11 mouse cellular contexts compared by ENCODE assay signal in genomic region chr13:52528786-52529185, GRCm38 (mm10). TPM values are rescaled to one million over a fixed set of nuclear protein-coding genes. Genes with fewer than 3 reads are reported as not detected.
DNase-seq lines count a peak whose midpoint lies in the region; ATAC-seq and TF ChIP-seq lines count a peak whose summit lies in the region.
"Had no signal": no experiment of that assay in that cellular context is flagged by ENCODE, and none has a peak within 500 bp of the region (broad histone marks: within the 10 kb centered on the region; RNA-seq: fewer than 3 reads in every experiment).

No protein-coding gene starts in this region.

- H3K9me3 ChIP-seq in lung, embryonic 14.5 days (ENCODE audit: low read depth, low read length), result peaks cover 4% of the 10 kb centered on the region; the same call in 1 of the 2 replicates
- H3K9me3 ChIP-seq in embryonic facial prominence, embryonic 14.5 days (ENCODE audit: control insufficient read depth, low read length), result no peaks in the 10 kb centered on the region
- H3K9me3 ChIP-seq in neural tube, embryonic 14.5 days (ENCODE audit: control insufficient read depth, low read length), result no peaks in the 10 kb centered on the region
- H3K9me3 ChIP-seq: limb, embryonic 13.5 days had no signal

- H3K4me1 ChIP-seq in lung, embryonic 14.5 days (ENCODE audit: insufficient read depth), result no peaks in the 10 kb centered on the region
- H3K4me1 ChIP-seq in embryonic facial prominence, embryonic 14.5 days (ENCODE audit: control insufficient read depth, insufficient read depth, low read length), result 0 out of 2 replicates have a peak, but pooled peaks cover 4% of the 10 kb centered on the region
- H3K4me1 ChIP-seq in neural tube, embryonic 14.5 days (ENCODE audit: control insufficient read depth, insufficient read depth, low read length), result no peaks in the 10 kb centered on the region

- no peak overlapping the region for H3K9ac ChIP-seq in lung, embryonic 14.5 days
- no peak overlapping the region for H3K9ac ChIP-seq in embryonic facial prominence, embryonic 14.5 days (ENCODE audit: low read depth, low read length)
- H3K9ac ChIP-seq in neural tube, embryonic 14.5 days (replicated peaks; ENCODE audit: low read depth, low read length), result no peak overlapping the region; the same call in 1 of the 2 replicates
- H3K9ac ChIP-seq: limb, embryonic 13.5 days had no signal

- DNase-seq in frontal cortex, adult 2 months (ENCODE audit: extremely low spot score in 1 of 2, low spot score in 1 of 2), result no peak
- no peak for DNase-seq in lung, embryonic 14.5 days
- DNase-seq in lung, postnatal 25 days (ENCODE audit: low spot score), result no peak
- DNase-seq in embryonic facial prominence, embryonic 14.5 days (ENCODE audit: low spot score), result no peak
- DNase-seq in gastrocnemius, adult 8-10 months (ENCODE audit: low spot score in 2 of 2), result no peak
- no peak for DNase-seq in liver
- DNase-seq: lung, postnatal 4 days; thymus, adult 18-20 months had no signal

- 59% methylated on average over 9 of the region's 9 CpGs for WGBS in lung, embryonic 14.5 days
- WGBS in embryonic facial prominence, embryonic 14.5 days, result 42% methylated on average over 9 of the region's 9 CpGs
- WGBS in neural tube, embryonic 14.5 days, result 72% methylated on average over 9 of the region's 9 CpGs

- 0 out of 2 replicates have a peak, but pooled peaks have one; percentile 10 for ATAC-seq in frontal cortex, adult (ENCODE audit: low TSS enrichment)
- no peak for ATAC-seq in lung, embryonic 14.5 days (ENCODE audit: insufficient read depth)
- no peak for ATAC-seq in embryonic facial prominence, embryonic 14.5 days (ENCODE audit: low read depth)
- no peak for ATAC-seq in neural tube, embryonic 14.5 days (ENCODE audit: low read depth)

- peaks cover 22% of the 10 kb centered on the region for H3K27me3 ChIP-seq in lung, embryonic 14.5 days (ENCODE audit: insufficient read depth, low read length)
- H3K27me3 ChIP-seq in embryonic facial prominence, embryonic 14.5 days (replicated peaks; ENCODE audit: control insufficient read depth, insufficient read depth, low read length), result peaks cover 17% of the 10 kb centered on the region
- no peaks in the 10 kb centered on the region for H3K27me3 ChIP-seq in neural tube, embryonic 14.5 days (ENCODE audit: control insufficient read depth, insufficient read depth, low read length)

- H3K27ac ChIP-seq in lung, embryonic 14.5 days (ENCODE audit: low read depth), result no peak overlapping the region
- no peak overlapping the region for H3K27ac ChIP-seq in embryonic facial prominence, embryonic 14.5 days (replicated peaks; ENCODE audit: low read depth, low read length)
- no peak overlapping the region for H3K27ac ChIP-seq in neural tube, embryonic 14.5 days (ENCODE audit: low read depth, low read length)
- H3K27ac ChIP-seq: limb, embryonic 13.5 days had no signal

- no peak overlapping the region for H3K4me3 ChIP-seq in lung, embryonic 14.5 days (ENCODE audit: low read depth, low read length)
- no peak overlapping the region for H3K4me3 ChIP-seq in embryonic facial prominence, embryonic 14.5 days (ENCODE audit: low read depth, low read length)
- H3K4me3 ChIP-seq in neural tube, embryonic 14.5 days (ENCODE audit: low read depth, low read length), result peak overlapping the region; percentile 44

- no peaks in the 10 kb centered on the region for H3K36me3 ChIP-seq in lung, embryonic 14.5 days (ENCODE audit: insufficient read depth)
- no peaks in the 10 kb centered on the region for H3K36me3 ChIP-seq in embryonic facial prominence, embryonic 14.5 days (ENCODE audit: control insufficient read depth, insufficient read depth, low read length)
- no peaks in the 10 kb centered on the region for H3K36me3 ChIP-seq in neural tube, embryonic 14.5 days (ENCODE audit: control insufficient read depth, insufficient read depth, low read length)
- H3K36me3 ChIP-seq: limb, embryonic 13.5 days had no signal

- TF ChIP-seq CTCF in lung, embryonic 14.5 days (IDR thresholded peaks at IDR 0.05; ENCODE audit: low read depth), result no peak

- 0 out of 2 replicates have a peak overlapping the region, but pooled peaks have one; percentile 20 for H3K4me2 ChIP-seq in lung, embryonic 14.5 days
- peak overlapping the region; percentile 96; the same call in 1 of the 2 replicates for H3K4me2 ChIP-seq in embryonic facial prominence, embryonic 14.5 days (ENCODE audit: low read depth, low read length)
- H3K4me2 ChIP-seq in neural tube, embryonic 14.5 days (ENCODE audit: low read depth, low read length), result peak overlapping the region; percentile 82

RNA-seq across cellular contexts. Expression of gene Diras2, which starts 2.3 kb away (rescaled TPM):
- 126 and 129 TPM in 2 replicates for polyA plus RNA-seq in frontal cortex, adult 2 months (2012; rRNA removed)
- polyA plus RNA-seq in lung, embryonic 14.5 days (2014; fragmentation: Nextera tagmentation; extraction: Ambion mirVana), result 0.14 and 0.20 TPM in 2 replicates
- 0.67 and 0.80 TPM in 2 replicates for polyA plus RNA-seq in embryonic facial prominence, embryonic 14.5 days (2014; fragmentation: Nextera tagmentation; extraction: Ambion mirVana)
- 5.5 and 5.7 TPM in 2 replicates for polyA plus RNA-seq in neural tube, embryonic 14.5 days (2014; fragmentation: Nextera tagmentation; extraction: Ambion mirVana)
- under 1 TPM; 0.07 to 0.13 (median 0.10) TPM for total RNA-seq in gastrocnemius, adult 8-10 months (2022)

RNA-seq across cellular contexts. Expression of gene Syk, which starts 54.2 kb away (rescaled TPM):
- polyA plus RNA-seq in frontal cortex, adult 2 months (2012; rRNA removed), result 2.6 and 3.3 TPM in 2 replicates
- 6.0 and 6.6 TPM in 2 replicates for polyA plus RNA-seq in lung, embryonic 14.5 days (2014; fragmentation: Nextera tagmentation; extraction: Ambion mirVana)
- 3.2 and 3.5 TPM in 2 replicates for polyA plus RNA-seq in embryonic facial prominence, embryonic 14.5 days (2014; fragmentation: Nextera tagmentation; extraction: Ambion mirVana)
- 1.2 and 1.8 TPM in 2 replicates for polyA plus RNA-seq in neural tube, embryonic 14.5 days (2014; fragmentation: Nextera tagmentation; extraction: Ambion mirVana)
- total RNA-seq in gastrocnemius, adult 8-10 months (2022), result 1 to 10 TPM in 3 of 4 experiments, under 1 TPM in 1; 0.46 to 1.6 (median 1.3) TPM

Comparison
In these comparisons a context has a peak if more than half of its experiments do, and no peak if none do; other contexts are left out.
1. H3K4me2 ChIP-seq: peak in every context shown above with its lines; median percentile 96 in embryonic facial prominence, embryonic 14.5 days; 82 in neural tube, embryonic 14.5 days; 20 in lung, embryonic 14.5 days.
2. RNA of gene Diras2, which starts 2.3 kb away (polyA plus RNA-seq): 126 to 129 TPM in frontal cortex, adult 2 months; 5.5 to 5.7 TPM in neural tube, embryonic 14.5 days, 0.67 to 0.80 TPM in embryonic facial prominence, embryonic 14.5 days and 0.14 to 0.20 TPM in lung, embryonic 14.5 days; every median in the first group is over 10 times any median in the second.